Mouse (Mus musculus) right cerebral cortex, adult 2 months (tissue): ENCODE results near the gene Srebf2.

Experiments
- DNase-seq, 2 experiments: peaks; one replicate each; pipeline ENCODE4 v3.0.0; 2021 to 2022; ENCODE audit warnings: low spot score in 2 of 2

The Srebf2 gene

DNA sequence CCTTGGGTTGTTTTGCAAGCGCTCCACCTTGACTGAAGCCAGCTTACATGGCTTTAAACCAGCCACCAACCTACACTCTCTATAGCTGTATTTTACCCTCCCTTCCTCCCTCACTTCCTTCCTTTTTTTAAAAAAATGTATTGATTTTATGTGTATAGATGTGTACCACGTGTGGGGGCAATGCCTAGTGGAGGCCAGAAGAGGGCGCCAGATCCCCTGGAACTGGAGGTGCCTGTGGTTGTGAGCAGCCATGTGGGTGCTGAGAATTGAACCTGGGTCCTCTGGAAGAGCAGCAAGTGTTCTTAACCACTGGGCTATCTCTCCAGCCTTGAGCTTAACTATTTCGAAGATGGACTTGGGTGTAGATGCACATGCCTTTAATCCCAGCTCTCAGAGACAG lies 35.3 kb downstream of the Srebf2 start:
- DNase-seq = no peak

DNA sequence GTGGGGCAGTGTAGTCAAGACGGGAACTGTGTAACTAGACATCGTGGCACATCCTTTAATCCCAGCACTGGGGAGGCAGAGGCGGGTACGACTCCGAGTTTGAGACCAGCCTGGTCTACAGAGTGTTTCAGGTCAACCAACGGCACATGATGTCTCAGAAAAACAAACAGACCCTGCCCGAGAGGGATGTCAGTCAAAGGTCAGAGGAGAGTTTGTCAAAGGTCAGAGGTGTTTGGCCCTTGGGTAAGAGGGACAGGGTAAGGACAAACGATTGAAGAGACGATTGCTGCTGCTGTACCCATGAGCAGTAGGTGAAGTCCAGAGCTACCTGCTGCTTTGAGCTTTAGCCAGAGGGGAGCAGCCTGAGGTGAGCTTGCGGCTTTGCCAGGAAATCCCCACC lies 36.6 kb downstream of the Srebf2 start:
- DNase-seq = no peak

DNA sequence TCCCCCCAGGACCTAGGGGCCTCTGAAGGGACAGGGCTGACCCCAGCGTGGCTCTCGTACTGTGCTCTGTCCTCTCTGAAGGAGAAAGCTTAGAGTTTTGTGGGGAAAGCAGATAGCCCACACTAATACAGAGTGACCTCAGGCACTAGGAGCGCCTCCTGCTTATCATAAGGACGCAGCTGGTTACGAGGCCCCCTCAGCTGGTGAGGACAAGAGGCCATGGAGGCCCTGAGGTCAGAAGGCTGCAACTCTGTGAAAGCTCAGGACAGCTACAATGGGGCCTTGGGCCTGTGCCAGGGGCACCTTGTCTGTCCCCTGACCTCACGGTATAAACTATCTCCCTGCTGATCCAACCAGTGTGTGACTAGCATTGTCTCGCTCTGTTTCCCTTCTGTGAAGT lies 37.2 kb downstream of the Srebf2 start:
- no peak for DNase-seq

DNA sequence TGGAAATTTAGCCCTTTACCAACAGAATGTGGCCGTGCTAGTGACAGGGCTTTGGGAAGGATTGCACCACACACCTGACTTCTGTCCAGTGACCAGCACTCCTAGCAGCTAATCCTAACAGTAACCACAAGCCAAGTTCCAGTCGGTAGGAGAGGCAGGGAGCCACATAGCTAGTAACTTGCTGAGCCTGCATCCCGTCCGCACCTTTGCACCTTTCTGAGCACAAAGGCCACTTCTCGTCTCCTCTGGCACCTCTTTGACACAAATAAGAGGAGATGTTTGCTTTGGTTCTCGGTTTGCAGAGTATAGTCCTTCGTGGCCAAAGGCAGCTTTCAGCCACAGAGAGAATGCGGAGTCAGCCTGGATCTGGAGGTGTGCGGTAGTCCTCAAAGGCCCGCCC lies 37.7 kb downstream of the Srebf2 start:
- no peak for DNase-seq

DNA sequence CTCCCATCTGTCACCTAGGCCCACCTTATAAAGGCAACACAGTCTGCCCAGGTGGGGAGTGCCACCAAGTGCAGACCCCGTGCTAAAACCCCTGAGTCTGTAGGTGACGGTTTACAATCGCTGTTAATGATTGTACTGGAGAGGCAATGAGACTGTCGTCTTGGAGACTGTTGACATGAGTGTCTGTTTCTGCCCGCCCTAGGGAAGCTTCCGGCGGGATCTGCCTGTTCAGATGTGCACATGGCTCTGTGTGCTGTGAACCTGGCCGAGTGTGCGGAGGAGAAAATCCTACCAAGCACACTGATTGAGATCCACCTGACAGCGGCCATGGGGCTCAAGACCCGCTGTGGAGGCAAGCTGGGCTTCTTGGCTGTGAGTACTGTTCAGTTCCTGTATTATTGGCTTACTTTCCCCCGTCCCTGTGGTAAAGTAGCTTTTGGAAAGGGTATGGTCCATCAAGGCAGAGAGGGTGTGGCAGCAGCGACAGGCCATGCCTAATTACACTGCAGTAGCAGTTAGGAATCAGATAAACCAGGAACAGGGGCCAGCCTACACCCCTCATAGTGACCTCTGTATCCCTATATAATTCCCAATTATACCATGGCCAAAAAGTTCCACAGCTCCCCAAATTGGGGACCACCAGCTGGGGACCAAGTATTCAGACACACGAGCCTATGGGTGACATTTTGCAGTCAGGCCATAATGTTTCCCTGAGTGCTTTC lies 38.2 kb downstream of the Srebf2 start:
- no peak for DNase-seq

DNA sequence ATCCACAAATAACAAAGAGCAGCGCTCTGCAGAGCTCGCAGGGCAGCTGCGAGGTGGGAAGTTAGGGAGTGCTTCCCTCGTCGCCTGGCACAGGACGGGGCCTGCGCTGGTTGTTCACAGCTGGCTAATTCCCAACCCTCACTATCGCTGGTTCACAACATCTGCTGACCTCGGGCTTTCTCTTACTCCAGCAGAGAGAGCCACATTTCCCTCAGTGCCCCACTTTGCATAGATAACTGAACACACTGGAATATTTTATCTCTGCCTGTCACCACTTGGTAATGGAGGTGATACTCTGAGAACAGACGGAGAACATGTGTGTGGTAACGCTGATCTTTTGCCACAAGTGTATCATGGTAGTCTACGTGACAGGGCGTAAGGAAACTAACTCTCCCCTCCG lies 39.1 kb downstream of the Srebf2 start:
- no peak for DNase-seq

DNA sequence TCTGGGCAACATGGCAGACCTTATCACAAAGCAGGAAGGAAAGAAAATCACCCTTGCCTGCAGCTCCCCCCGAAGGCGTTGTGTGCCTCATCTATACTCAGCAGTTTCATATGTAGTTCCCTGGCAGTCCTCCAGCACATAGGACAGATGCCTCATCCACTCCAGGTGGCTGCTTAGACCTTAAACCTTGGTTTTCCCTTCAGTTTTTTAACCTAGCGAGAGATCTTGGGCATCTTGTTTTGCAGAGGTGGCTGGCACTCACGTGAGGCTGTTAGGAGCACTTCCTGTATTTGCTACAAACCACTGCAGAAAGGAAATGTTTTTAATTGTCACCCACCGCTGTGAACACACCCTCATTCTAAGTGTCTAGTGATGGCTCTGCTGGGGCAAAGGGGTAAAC lies 40.0 kb downstream of the Srebf2 start:
- DNase-seq = no peak

DNA sequence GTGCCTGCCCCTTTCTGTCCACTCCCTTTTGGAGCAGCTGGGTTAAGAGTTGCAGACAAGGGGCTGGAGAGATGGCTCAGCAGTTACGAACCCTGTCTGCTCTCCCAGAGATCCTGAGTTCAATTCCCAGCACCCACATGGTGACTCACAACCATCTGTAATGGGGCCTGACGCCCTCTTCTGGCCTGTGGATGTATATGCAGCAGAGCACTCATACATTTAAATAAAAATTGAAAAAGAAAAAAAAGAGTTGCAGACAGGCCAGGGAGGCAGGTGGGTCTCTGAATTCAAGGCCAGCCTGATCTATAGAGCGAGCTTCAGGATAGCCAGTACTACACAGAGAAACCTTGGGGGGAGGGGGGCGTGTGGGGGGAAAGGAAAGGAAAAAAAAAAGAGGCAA lies 40.4 kb downstream of the Srebf2 start:
- no peak for DNase-seq

DNA sequence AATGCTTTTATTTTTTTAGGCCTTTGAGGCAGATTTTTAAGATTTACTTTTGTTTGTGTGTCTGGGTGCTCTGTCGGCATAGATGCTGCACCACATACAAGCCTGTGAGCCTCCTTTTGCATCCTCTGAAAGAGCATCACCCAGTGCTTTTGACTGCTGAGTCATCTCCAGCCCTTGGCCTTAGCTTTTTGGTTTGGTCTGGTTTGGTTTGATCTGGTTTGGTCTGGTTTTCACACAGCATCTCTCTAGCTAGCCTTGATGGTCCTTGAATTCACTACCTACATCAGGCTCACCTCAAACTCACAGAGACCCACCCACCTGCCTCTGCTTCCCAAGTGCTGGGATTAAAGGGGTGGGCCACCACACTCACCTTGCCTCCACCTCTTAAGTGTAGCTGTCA lies 40.9 kb downstream of the Srebf2 start:
- no peak for DNase-seq

DNA sequence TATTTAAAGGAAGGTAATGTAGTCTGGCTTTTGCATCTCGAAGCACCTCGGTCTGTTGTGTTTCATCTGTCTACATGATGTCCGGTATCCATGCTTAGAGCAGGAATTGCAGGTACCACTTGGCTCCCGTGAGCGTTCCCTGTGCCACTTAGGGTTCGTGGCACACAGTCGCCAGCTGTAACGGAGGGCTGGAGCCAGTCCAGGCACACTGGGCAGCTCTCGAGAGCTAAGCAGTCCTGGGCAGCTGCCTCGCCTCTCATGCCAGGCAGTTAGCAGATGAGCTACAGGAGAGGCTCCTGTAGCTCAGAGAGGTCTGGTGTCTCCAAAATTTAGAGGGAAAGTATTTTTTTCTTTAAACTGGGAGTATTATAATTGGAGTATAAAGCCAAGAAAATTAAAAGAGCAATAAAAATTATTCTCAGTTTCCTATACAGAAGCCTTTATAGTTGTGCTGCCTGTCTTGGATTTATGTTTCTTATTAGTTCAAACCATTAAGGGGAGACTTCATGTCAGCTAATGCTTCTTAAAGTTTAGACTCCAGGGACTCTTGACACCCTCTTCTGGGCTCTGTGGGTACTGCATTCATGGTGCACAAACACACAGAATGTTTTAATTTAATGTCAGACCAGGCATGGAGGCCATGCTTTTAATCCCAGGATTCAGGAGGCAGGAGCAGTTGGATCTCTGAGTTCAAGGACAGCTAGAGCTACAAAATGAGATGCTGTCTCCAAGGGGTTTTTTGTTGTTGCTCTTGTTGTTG lies 41.7 kb downstream of the Srebf2 start:
- peak in 1 of 2 experiments; percentile 36 for DNase-seq

DNA sequence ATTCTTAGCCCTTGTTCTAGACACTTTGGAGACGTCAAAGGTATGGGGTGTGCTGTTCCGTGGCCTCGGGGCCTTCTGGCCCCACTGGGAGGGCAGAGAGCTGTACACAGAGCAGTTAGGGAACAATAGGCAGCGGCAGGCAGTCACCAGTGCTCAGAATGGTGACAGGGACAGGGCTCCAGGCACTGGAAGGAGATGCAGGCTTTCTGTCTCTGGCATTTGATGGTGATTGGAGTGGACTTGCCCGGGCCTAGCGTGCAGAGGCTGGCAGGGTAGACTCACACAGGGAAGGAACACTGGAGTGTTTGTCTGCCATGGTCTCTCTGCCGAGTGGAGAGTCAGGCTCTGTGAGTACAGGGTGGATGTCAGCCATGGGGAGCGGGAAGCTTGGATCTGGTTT lies 45.6 kb downstream of the Srebf2 start:
- no peak for DNase-seq

DNA sequence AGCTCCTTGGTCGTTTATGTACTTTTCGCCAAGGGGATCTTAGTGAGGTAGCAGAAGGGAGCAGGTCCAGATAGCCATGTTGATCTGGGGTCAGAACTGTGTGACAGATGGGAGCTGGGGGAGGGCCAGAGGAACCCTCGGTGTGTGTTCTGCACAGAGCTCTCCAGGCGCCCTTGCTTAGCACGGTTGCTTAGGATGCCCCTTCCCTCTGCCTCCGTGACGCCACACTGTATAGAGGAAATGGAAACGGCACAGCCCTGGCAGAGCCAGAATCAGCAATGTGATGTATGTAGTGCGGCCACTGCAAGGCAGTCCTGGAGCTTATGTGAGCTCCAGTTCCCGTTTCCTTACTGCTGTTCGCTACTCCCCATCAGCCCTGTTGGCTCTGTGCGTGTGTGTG lies 49.3 kb downstream of the Srebf2 start:
- DNase-seq = no peak

DNA sequence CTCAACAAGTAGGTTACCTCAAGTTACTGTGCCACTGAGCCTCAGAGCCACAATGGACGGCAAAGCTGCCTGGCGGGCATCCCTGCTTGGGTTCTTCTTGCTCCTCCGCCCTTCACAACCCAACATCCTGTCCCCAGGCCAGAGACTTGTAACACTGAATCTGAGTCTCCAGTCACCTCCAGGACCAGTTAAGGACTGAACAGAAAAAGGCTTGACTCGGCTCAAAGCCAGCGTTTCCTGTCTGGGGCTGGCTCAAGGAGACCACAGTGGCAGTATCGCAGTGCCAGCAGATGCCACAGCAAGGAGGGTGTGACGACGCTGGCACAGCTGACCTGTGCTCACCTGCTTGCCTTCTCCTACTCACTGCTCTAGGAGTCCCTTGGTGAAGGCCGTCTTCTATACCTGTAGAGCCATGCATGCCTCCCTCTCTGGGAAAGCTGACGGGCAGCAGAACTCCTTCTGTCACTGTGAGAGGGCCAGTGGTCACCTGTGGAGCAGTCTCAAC lies 50.3 kb downstream of the Srebf2 start:
- no peak for DNase-seq

DNA sequence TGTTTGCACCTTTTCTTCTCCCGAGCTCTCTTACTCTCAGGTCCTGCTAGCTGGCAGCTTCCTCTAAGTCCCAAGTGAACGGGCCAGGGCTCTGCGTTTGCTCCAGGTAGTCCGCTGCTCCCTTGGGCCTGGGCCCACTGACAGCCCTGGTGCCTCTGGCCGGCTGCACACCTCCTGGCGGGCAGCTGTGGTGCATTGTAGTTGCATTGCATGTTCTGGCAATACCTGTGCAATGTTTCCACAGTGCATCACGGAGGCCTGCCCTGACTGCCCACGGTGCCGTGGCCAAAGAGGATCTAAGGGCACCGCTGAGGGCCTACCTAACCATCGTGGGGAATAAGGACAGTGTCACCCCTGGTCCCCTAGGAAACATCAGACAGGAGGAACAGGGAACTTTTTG lies 51.0 kb downstream of the Srebf2 start:
- DNase-seq = no peak

DNA sequence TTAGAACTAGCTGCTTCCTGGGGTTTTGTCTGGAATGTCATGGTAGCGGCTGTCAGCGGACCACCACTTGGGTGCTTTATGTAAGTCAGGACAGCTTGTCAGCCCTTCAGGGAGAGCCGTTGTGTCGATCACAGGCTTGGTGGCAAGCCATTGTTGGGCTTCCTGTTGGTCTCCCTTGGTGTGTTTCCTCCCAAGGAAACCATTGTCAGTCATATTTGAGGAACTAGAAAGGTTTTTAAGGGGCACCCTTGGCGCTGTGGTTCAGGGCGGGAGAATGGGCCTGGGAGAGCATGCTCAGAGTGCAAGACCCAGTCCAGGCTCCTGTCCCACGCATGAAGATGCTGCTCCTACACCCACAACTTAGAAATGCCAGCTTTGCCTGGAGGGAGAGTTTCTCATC lies 51.4 kb downstream of the Srebf2 start:
- DNase-seq = no peak

DNA sequence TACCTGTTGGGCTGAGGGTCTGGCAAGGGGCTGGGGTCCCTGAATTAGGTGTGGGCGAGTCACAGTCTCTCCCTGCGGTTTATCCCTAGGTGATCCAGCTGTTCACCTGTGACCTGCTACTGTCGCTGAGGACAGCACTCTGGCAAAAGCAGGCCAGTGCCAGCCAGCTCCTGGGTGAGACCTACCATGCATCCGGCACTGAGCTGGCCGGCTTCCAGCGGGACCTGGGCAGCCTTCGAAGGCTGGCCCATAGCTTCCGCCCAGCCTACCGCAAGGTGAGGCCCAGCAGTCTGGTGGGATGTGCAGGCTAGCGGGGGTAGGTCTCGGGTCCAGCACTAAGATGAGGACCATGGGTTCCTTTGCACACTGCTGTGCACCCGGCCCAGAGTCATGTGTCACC lies 52.6 kb downstream of the Srebf2 start:
- no peak for DNase-seq

DNA sequence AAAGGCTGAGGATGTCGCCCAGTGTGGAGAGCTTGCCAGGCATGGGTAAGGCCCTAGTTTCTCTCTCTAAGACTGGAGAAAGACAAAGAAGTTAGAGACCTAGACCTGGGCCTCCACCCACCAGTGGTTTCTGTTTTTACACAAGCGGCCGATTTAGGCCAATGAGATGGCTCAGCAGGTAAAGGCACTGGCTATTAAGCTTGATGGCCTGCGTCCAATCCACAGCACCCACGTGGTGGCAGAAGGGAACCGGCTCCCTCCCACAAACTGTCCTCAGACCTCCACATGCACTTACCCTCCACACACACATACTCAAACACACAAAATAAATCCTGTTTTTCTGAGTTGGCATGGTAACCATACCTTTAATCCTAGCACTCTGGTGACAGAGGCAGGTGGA lies 55.1 kb downstream of the Srebf2 start:
- DNase-seq = no peak

DNA sequence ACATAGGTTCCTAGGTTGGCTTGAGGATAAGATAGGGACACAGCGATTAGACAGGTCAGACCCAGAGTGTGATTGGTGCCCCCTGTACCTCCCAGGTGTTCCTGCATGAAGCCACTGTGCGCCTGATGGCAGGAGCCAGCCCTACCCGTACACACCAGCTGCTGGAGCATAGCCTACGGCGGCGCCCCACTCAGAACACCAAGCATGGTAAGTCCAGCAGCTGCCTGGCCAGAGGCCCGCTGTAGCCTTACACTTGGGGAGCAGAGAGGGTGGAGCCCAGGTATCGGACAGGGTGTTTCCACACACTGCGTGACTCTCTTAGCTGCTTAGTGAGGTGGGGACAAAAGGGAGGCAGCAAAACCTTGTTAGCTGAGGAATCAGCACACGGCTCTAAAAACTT lies 56.1 kb downstream of the Srebf2 start:
- DNase-seq = no peak

DNA sequence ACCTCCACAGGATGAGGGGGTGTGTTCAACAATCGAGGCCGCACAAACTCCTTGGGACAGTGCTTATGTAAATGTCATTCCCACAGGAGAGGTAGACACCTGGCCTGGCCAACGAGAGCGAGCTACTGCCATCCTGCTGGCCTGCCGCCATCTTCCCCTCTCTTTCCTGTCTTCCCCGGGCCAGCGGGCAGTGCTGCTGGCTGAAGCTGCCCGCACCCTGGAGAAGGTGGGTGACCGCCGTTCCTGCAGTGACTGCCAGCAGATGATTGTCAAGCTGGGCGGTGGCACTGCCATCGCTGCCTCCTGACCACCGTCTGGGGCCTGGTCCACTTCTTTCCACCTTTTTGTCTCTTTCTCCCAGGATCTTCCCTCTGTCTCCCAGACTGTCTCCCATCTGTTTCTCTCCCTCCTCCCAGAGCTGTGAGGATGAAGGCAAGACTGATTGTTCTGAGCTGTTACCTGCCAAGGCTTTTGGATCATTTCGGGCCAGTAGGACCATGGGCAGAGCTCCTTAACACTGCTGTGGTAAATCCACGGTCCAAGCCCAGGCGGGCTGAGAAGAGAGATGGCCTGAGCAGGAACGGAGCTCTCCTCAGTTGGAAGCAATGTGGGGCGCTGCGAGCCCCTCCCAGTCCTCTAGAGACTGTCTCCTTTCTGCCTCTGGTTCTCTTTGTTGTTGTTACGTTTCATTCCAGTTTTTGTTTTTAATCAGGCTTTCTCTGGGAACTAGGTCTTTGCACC lies 56.8 kb downstream of the Srebf2 start:
- no peak for DNase-seq

DNA sequence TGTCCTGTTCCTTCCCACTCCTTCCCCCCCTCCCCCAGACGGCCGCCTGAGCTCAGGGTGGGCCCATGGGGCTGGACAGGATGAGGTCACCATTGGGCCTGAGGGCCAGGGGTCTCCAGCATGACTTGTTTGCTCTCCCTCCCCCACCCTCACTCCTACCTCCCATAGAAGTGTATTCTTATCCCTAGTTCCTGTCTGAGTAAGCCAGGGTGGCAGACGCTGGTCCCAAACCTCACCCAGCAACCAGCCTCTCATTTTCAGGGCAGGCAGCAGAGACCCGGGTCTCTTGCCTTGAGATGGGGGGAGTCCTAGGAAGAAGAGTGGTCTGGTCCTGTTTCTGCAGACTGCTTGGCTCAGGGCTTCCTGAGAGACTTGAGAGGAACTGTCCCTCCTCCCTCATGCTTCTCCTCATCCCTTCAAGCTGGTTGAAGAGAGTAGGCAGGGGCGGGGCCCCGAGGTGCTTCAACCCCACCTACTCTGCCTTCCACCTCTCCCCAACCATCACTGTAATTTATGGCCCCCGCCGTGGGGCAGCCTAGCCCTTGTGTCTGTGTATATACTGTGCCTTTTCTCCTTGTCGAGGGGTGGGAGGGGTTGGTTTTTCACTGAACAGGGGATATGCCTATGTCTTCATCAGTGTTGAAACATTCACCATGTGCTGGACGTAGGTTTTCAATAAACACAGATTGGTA lies 57.8 kb downstream of the Srebf2 start:
- DNase-seq = no peak

DNA sequence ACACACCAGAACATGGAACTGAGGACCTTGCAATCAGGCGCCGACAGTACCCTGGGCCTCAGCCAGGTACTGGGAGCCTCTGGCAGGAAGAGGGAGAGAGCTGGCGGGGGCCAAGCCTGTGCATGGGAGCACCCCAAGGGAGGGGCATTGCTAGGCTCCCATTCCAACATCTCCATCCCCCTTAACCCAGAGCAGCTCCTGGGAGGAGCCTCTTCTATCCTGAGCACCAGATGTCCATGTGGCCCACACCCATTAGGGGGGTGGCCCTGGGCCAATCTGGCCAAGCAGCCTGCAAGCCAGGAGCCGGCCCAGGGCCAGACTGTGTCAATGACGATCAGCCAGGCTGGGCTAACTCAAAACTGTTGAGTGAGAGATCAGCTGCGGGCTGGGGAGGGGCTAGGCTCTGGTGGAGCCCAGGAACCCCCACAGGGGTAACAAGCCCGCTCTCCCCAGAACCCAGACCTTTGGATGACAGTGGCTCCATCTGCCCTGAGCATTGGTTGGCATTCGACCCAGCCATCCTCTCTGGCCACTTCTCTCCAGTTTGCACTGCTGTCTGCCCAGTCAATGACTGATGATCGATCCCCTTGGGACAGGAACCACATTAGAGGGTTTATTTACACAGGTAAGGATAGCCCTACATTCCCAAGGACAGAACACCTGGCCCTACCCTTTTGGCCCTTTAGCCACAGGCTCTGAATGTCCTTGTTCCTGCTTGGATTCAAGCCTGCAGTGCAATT lies 59.6 kb downstream of the Srebf2 start:
- DNase-seq = peak in 1 of 2 experiments; percentile 36
